Mouse (Mus musculus) CH12F3 (cell line): ENCODE measurements around the gene Thbs4.

Source experiments
- in situ Hi-C: fragments of 300-500 bp; cut with MboI; formaldehyde crosslinking; loops from 2 replicates; pipeline ENCODE4 v1.14.3; 2020; ENCODE audit warnings: low sequenced_read_pairs

Gene Thbs4

GRCm38 (mm10) chr13:92762322-92762721 is 32.3 kb downstream of the Thbs4 start:
- in situ Hi-C loops, result loop anchor here (25.0 kb wide), 1 partner anchor 475 kb away; no protein-coding TSS in a partner anchor

- in situ Hi-C loops, result loop anchor here (25.0 kb wide), 1 partner anchor 477 kb away; no protein-coding TSS in a partner anchor
Observed at GRCm38 (mm10) chr13:92760519-92760918, 34.1 kb downstream of the Thbs4 start.

DNA sequence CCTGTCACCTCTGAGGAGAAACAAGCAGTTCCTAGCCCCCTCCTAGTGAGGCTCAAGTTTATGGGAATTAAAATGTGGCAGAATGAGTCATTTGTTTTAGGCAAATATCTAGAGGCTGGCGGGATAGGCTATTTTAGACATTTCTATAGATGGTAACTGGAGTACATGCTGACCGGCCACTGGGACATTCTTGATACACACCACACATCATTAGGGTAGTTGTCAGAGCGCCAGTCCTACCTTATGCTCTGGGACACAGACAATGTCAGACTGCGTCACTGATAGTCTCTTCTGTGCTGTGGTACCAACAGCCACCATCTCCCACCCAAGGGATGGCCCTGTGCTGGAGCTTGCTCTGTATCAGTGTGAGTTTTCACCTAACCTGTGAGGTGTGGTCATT is 35.5 kb downstream of the Thbs4 start:
- in situ Hi-C loops, result loop anchor here (25.0 kb wide), 1 partner anchor 478 kb away; no protein-coding TSS in a partner anchor

- in situ Hi-C loops, result loop anchor here (25.0 kb wide), 1 partner anchor 479 kb away; no protein-coding TSS in a partner anchor
Observed at GRCm38 (mm10) chr13:92757972-92758585, 36.5 kb downstream of the Thbs4 start.

DNA sequence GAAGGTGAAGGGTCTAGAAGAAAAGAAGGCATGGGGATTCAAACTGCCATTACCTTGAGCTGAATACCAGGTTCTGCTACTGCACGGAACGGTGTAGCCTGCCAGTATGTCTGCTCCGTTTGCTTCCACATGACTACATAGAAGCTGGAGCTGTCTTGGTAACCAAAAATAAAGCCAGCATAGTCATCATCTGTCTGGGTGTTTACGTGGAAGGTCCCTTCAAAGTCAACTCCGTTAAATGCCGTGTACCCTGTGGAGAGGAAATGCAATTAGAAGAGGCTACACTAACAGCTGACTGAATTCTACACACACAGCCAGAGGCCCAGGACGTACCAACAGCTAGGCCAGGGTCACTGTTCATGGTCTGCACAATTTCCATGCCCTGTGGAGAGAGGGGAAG is 39.6 kb downstream of the Thbs4 start:
- in situ Hi-C loops, result loop anchor here (25.0 kb wide), 1 partner anchor 482 kb away; no protein-coding TSS in a partner anchor

DNA sequence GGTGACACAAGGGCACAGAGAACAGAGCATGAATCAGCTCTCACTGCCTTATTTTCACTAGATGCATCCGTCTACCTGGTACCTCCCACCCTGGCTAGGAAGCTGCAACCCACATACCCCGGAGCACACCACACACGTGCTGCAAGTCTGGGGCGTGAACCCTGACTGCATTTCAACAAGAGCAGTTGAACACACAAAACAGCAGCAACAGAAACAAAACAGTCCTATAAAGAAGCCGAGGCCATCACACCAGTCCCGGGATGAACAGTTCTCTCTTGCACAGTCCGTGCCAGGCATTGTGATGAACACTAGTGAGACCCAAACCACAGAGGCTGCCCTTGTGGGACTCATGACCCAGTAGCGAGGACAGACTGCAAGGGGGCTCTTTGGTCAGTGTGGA is 40.9 kb downstream of the Thbs4 start:
- in situ Hi-C loops, result loop anchor here (25.0 kb wide), 1 partner anchor 484 kb away; no protein-coding TSS in a partner anchor

- in situ Hi-C loops, result loop anchor here (25.0 kb wide), 1 partner anchor 485 kb away; no protein-coding TSS in a partner anchor
Observed at GRCm38 (mm10) chr13:92751726-92752565, 42.7 kb downstream of the Thbs4 start.

DNA sequence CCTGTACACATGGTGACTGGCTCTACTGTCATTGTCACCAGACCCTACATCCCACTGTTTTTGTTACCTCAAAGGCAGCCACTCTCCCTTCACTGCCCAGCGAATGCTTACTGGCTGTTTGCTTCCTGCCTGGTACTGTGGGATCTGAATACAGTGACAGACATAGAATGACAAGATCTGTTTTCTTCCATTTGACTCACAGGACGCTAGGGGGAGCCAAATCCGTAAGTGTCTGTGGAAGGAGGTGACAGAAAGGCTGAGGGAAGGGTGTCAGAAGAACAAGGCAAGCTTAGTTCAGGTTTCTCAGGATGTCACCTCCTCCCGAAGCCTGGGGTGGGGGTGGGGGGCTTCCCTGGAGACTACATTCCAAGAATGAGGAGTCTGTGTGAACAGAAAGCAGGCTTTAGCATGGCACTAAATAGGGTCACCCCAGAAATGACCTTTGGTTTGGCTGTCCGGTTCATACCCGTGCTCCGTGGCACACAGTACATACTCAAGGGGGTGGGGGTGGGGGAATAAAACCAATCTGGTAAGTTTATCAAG is 43.6 kb downstream of the Thbs4 start:
- in situ Hi-C loops, result loop anchor here (25.0 kb wide), 1 partner anchor 486 kb away; no protein-coding TSS in a partner anchor

DNA sequence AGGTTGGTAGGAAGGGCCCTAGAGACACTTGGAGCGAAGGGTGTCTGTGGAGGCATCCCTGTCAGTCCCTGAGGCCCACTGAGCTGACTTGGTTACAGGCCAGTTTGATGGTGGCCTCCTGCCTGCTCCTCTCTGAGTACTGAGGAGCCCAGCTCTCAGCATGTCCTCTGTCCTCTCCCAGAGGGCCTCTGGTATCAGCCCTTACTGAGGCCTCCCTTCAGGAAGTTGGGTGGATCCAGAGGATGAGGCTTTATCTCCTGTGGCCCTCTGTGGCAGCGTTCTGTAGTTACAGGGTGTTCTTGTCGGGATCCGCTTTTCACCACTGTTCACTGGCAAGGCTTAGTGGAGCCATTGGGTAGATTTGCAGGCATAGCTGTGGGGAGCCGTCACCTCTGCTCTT is 51.3 kb downstream of the Thbs4 start:
- in situ Hi-C loops, result loop anchor here (5.0 to 25.0 kb wide), 2 partner anchors 166 to 831 kb away; partner anchors contain the start of gene Spz1

- in situ Hi-C loops, result loop anchor here (5.0 to 25.0 kb wide), 2 partner anchors 166 to 831 kb away; partner anchors contain the start of gene Spz1
Observed at GRCm38 (mm10) chr13:92742886-92743285, 51.7 kb downstream of the Thbs4 start.

DNA sequence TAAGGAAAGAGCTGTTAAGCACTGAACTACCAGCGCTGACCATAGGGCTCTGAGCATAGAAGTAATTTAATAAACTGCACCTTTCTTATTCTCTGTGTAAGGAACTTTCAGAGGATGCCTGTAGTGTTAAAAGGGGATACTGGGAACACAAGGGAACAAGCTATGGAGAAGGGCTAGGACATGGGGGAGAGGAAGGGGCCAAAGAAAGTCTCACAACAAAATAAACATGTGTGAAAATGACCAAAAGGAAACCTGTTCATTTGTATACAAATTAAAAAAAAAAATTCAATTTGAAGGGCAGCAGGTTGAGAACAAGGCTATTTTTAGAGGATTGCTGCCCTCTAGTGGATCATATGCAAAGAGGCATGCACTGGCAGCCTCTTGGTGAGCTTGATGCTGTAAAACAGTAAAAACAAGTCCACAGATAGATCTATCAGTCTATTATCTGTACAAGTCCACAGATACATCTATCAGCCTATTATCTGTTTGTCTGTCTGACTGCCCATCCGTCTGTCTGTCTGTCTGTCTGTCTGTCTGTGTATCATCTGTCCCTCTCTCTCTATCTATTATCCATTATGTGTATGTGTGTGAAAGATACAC is 53.8 kb downstream of the Thbs4 start:
- in situ Hi-C loops, result loop anchor here (5.0 to 25.0 kb wide), 2 partner anchors 163 to 828 kb away; partner anchors contain the start of gene Spz1

DNA sequence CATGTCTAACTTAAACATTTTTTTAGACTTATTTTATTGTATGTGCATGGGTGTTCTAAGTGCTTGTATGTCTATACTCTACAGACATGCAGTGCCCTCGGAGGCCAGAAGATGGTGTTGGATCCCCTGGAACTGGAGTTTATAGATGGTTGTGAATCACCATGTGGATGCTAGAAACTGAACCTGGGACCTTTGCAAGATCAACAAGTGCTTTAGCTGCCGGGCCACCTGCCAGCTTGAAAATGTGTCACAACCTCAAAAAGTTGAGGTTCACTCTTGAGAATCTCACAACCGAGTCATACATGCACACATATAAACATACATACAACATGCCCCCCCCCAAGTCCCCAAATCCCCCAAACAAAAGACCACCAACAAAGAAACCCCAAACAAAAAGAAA is 54.8 kb downstream of the Thbs4 start:
- in situ Hi-C loops, result loop anchor here (5.0 to 25.0 kb wide), 2 partner anchors 163 to 828 kb away; partner anchors contain the start of gene Spz1

DNA sequence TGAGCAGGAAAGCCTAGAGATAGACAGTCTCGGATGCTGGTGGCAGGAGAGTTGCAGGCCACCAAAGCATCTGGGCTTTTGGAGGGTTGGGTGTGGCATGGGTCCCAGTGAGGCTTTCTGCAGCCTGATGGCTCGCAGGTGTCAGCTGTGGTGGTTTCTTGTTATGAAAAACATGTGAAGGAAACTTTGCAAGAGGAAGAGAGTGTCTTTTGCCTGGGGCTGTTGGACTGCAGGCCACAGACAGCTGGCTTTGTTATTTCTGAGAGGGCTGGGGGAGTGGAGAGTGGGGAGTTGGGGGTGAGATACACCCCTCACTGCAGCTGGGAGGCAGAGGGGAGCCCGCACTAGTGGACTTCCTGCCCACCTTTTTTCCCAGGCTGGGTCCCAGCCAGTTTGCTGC is 55.8 kb downstream of the Thbs4 start:
- in situ Hi-C loops, result loop anchor here (25.0 kb wide), 1 partner anchor 827 kb away; no protein-coding TSS in a partner anchor

DNA sequence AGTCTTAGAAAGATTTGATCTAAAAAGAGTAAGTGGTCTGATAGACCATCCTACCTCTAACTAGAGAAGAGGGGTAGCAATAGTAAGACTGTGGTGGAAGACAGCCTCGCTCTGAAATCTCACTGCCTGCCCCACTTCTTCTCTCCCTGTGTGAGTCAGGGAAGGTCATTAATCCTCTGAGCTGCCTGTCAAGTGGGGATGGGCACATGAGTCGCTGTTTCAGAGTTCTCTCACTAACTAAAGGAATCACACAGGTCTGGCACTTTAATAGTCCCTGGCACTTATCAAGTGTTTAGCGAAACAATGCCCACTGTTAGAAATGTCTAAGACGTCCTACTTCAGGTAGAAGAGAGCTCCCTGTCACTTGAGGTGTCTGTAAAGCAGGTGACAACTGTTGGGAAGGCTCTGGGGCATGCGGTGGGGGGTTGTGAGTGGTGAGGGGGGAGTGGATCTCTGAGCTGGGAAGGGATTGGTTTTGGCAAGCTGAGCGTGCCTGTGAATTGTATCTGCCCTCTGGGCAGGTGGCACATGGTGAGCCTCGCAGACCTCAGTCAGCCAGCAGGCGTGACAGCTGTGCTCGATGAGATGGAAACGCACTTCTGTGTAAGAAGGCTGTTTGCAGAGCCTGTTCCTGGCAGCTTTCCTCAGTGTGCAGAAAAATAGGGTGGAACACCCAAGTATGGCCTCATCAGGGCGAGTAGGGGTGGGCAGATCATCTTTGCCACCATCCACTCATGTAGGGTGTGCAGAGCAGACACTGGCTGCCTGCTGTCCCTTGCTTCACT is 57.9 kb downstream of the Thbs4 start:
- in situ Hi-C loops, result loop anchor here (25.0 kb wide), 1 partner anchor 824 kb away; no protein-coding TSS in a partner anchor

GRCm38 (mm10) chr13:92735693-92736092 is 58.9 kb downstream of the Thbs4 start:
- in situ Hi-C loops, result loop anchor here (25.0 kb wide), 1 partner anchor 823 kb away; no protein-coding TSS in a partner anchor

- in situ Hi-C loops, result loop anchor here (25.0 kb wide), 1 partner anchor 821 kb away; no protein-coding TSS in a partner anchor
Observed at GRCm38 (mm10) chr13:92733741-92734140, 60.9 kb downstream of the Thbs4 start.

DNA sequence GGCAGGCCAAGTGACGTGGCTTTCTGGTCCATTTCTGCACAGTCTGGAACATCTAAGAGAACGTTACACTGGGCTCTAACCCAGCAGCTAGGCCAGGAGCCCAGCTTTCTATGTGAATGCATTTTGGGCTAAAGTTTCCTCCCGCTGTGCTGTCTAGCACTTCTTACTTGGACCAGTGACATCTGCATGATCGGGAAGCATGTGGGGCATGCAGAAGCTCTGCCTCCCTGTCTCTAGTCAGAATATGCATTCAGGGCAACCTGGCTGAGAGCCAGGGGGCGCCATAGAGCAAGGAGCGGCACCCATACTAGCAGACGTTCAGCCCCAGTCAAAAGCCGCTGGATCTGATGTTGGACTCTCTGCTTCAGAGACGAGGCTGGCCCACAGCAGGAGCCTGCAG is 61.4 kb downstream of the Thbs4 start:
- in situ Hi-C loops, result loop anchor here (25.0 kb wide), 1 partner anchor 821 kb away; no protein-coding TSS in a partner anchor

DNA sequence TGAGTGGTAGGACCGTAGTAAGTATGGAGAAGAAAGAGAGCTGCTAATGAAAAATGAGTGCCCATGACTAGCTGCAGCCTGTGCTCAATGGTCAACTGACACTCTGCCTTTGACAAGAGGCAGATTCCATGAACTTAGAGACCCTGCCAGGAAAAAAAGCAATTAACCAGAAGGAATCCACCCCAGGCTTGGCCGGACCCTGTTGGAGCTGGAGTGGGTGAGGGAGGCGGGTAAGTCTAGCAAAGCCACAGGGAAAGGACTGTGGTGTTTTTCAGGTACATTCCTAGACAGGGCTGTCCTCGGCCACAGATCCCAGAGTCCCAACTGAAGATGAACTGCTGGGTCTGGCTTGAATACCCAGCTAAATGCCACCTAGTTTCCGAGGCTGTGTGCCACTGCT is 61.8 kb downstream of the Thbs4 start:
- in situ Hi-C loops, result loop anchor here (25.0 kb wide), 1 partner anchor 821 kb away; no protein-coding TSS in a partner anchor

DNA sequence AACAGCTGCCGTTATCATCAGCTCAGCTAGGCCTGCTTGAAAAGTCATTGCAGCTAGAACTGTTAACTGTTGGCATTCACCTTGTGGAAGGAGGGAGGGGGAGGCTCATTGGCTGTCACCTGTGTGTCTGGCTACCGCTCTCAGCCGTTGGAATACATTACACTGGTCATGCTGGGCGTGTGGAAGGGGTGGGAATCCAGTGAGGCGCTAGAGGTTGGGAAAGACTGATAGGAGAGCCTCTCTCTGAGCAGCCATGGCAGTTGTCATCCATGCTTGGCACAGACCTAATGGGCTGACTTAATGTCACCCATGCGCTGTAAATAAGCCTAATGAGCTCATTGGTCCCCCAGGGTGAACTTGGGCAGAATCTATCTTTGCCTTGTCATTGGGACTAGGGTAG is 62.8 kb downstream of the Thbs4 start:
- in situ Hi-C loops, result loop anchor here (25.0 kb wide), 1 partner anchor 820 kb away; no protein-coding TSS in a partner anchor
